In genomic region chr1:13865713-13866112, GRCm38 (mm10) we compare ENCODE assay signal across 12 mouse cellular contexts.
"Had no signal": no experiment of that assay in that cellular context is flagged by ENCODE, and none has a peak within 500 bp of the region (broad histone marks: within the 10 kb centered on the region; RNA-seq: fewer than 3 reads in every experiment).

No protein-coding gene starts in this region.

- DNase-seq: retina, postnatal 1 day; right cerebral cortex, adult 18-20 months; right cerebral cortex, postnatal 14 days; right cerebral cortex, postnatal 25 days; right cerebral cortex, postnatal 4 days; spleen, adult 18-20 months; thymus, adult 18-20 months; thymus, adult 2 months; thymus, postnatal 14 days; thymus, postnatal 25 days; thymus, postnatal 36 days; thymus, postnatal 4 days had no signal
